Mouse (Mus musculus): ENCODE results near the gene Apol7a.

- TF ChIP-seq TAL1 (IDR thresholded peaks at IDR 0.05; ENCODE audit: low read length) (no peak), GATA1 (IDR thresholded peaks at IDR 0.05; ENCODE audit: low read length) (no peak)
Measured at GRCm38 (mm10) chr15:77354848-77355551, 43.9 kb downstream of the Apol7a start.

Data from erythroblast, embryonic 14.5 days (primary cell).